Mouse (Mus musculus) intestine, postnatal 0 days (tissue): ENCODE measurements around the gene Kcnj5. TPM values are rescaled to one million over a fixed set of nuclear protein-coding genes. Genes with fewer than 3 reads are reported as not detected.
A peak's percentile ranks its signal among the peaks of the same experiment; 100 is the strongest.

ENCODE experiments used
- ATAC-seq: fragments of 200-750 bp; cut with Nextera tagmentation; 2 replicates; pipeline ENCODE4 v1.8.0; 2017; ENCODE audit warnings: mild to moderate bottlenecking, moderate TSS enrichment, moderate library complexity
- H3K27ac ChIP-seq: fragments of 300-500 bp; sonication (generic); 2 replicates; pipeline ENCODE4 v1.5.1; 2014; ENCODE audit warnings: mild to moderate bottlenecking, low read depth, low read length, moderate library complexity
- H3K27me3 ChIP-seq: fragments of 300-500 bp; sonication (generic); replicated peaks from 2 replicates; pipeline ENCODE4 v1.6.1; 2014; ENCODE audit warnings: low read length, mixed read lengths; ENCODE audit not compliant: control insufficient read depth, insufficient read depth
- H3K36me3 ChIP-seq: fragments of 300-500 bp; sonication (generic); 2 replicates; pipeline ENCODE4 v1.6.1; 2014; ENCODE audit warnings: mild to moderate bottlenecking, moderate library complexity; ENCODE audit not compliant: control insufficient read depth, insufficient read depth
- H3K4me1 ChIP-seq: fragments of 300-500 bp; sonication (generic); replicated peaks from 2 replicates; pipeline ENCODE4 v1.6.1; 2014; ENCODE audit warnings: antibody characterized with exemption, low read length, mixed read lengths; ENCODE audit not compliant: control insufficient read depth, insufficient read depth
- H3K4me2 ChIP-seq: fragments of 300-500 bp; sonication (generic); replicated peaks from 2 replicates; pipeline ENCODE4 v1.6.1; 2014; ENCODE audit warnings: low read depth, mild to moderate bottlenecking, moderate library complexity
- H3K4me3 ChIP-seq: fragments of 300-500 bp; sonication (generic); 2 replicates; pipeline ENCODE4 v1.5.1; 2014; ENCODE audit warnings: low read depth, low read length
- H3K9ac ChIP-seq: fragments of 300-500 bp; sonication (generic); 2 replicates; pipeline ENCODE4 v1.6.1; 2014; ENCODE audit warnings: mild to moderate bottlenecking, low read depth, low read length
- H3K9me3 ChIP-seq: fragments of 300-500 bp; sonication (generic); 2 replicates; pipeline ENCODE4 v1.6.1; 2016; ENCODE audit warnings: mixed run types; ENCODE audit not compliant: control insufficient read depth
- CTCF ChIP-seq: sonication (generic); IDR thresholded peaks from 2 replicates; pipeline ENCODE4 v1.5.1; 2016; ENCODE audit warnings: low read depth, mild to moderate bottlenecking, control low read depth, antibody characterized with exemption, moderate library complexity
- WGBS: fragments of 180-500 bp; shearing (Covaris S2); extraction: QIAGEN DNeasy Blood & Tissue Kit; methylation state at CpG from one replicate; pipeline ENCODE4 v1.1.7; 2014; 5-methylcytosine and 5-hydroxymethylcytosine counted together
- polyA plus RNA-seq: library from polyadenylated mRNA; unstranded; fragments of >200 nt; fragmentation: Nextera tagmentation; extraction: Ambion mirVana; gene quantifications from 2 replicates; pipeline ENCODE4 v1.2.1, GENCODE M21; 2015

Gene Kcnj5
- polyA plus RNA-seq, 1 experiment from 2014 or later, result 0.07 TPM

- Histone ChIP-seq H3K27me3 (no peaks in the 10 kb centered on the region), H3K4me3 (no peak overlapping the region), H3K27ac (no peak overlapping the region), H3K9ac (no peak overlapping the region), H3K9me3 (no peaks in the 10 kb centered on the region), H3K4me2 (no peak overlapping the region), H3K4me1 (no peaks in the 10 kb centered on the region), H3K36me3 (no peaks in the 10 kb centered on the region)
- no peak for TF ChIP-seq CTCF
- no peak for ATAC-seq
- 84% methylated on average over 3 of the region's 3 CpGs for WGBS
Measured at GRCm38 (mm10) chr9:32314071-32314470, 30.1 kb downstream of the Kcnj5 start.

- no peaks in the 10 kb centered on the region for H3K4me1 ChIP-seq
- WGBS, result 54% methylated on average over 4 of the region's 4 CpGs
- no peaks in the 10 kb centered on the region for H3K27me3 ChIP-seq
- H3K9me3 ChIP-seq, result no peaks in the 10 kb centered on the region
- TF ChIP-seq CTCF, result no peak
- H3K36me3 ChIP-seq, result no peaks in the 10 kb centered on the region
- H3K27ac ChIP-seq, result no peak overlapping the region
- H3K9ac ChIP-seq, result no peak overlapping the region
- H3K4me3 ChIP-seq, result no peak overlapping the region
- no peak for ATAC-seq
- no peak overlapping the region for H3K4me2 ChIP-seq
Measured at GRCm38 (mm10) chr9:32312208-32312607, 31.9 kb downstream of the Kcnj5 start.

- no peaks in the 10 kb centered on the region for H3K9me3 ChIP-seq
- no peak overlapping the region for H3K9ac ChIP-seq
- no peaks in the 10 kb centered on the region for H3K4me1 ChIP-seq
- no peaks in the 10 kb centered on the region for H3K27me3 ChIP-seq
- no peak overlapping the region for H3K4me3 ChIP-seq
- WGBS, result 52% methylated on average over 14 of the region's 14 CpGs
- H3K36me3 ChIP-seq, result no peaks in the 10 kb centered on the region
- no peak for TF ChIP-seq CTCF
- no peak overlapping the region for H3K4me2 ChIP-seq
- no peak for ATAC-seq
- no peak overlapping the region for H3K27ac ChIP-seq
Measured at GRCm38 (mm10) chr9:32311786-32312185, 32.4 kb downstream of the Kcnj5 start.

GRCm38 (mm10) chr9:32302501-32303150, 41.5 kb downstream of the Kcnj5 start:
- Histone ChIP-seq H3K4me3 (no peak overlapping the region), H3K9ac (no peak overlapping the region), H3K27me3 (no peaks in the 10 kb centered on the region), H3K27ac (no peak overlapping the region), H3K4me1 (no peaks in the 10 kb centered on the region), H3K9me3 (no peaks in the 10 kb centered on the region), H3K36me3 (no peaks in the 10 kb centered on the region), H3K4me2 (no peak overlapping the region)
- WGBS, result 63% methylated on average over 13 of the region's 13 CpGs
- no peak for TF ChIP-seq CTCF
- ATAC-seq, result no peak

GRCm38 (mm10) chr9:32295061-32295800, 48.9 kb downstream of the Kcnj5 start:
- Histone ChIP-seq H3K9ac (no peak overlapping the region), H3K4me2 (no peak overlapping the region), H3K36me3 (no peaks in the 10 kb centered on the region), H3K9me3 (no peaks in the 10 kb centered on the region), H3K4me1 (no peaks in the 10 kb centered on the region), H3K4me3 (no peak overlapping the region), H3K27me3 (no peaks in the 10 kb centered on the region), H3K27ac (no peak overlapping the region)
- TF ChIP-seq CTCF, result no peak
- WGBS, result 82% methylated on average over 9 of the region's 9 CpGs
- no peak for ATAC-seq

- 18% methylated on average over 5 of the region's 5 CpGs for WGBS
- H3K9me3 ChIP-seq, result no peaks in the 10 kb centered on the region
- no peak overlapping the region; the same call in 1 of the 2 replicates for H3K27ac ChIP-seq
- no peak overlapping the region for H3K4me2 ChIP-seq
- H3K27me3 ChIP-seq, result no peaks in the 10 kb centered on the region
- ATAC-seq, result peak; percentile 77
- no peaks in the 10 kb centered on the region for H3K4me1 ChIP-seq
- H3K4me3 ChIP-seq, result no peak overlapping the region
- TF ChIP-seq CTCF, result no peak
- H3K9ac ChIP-seq, result no peak overlapping the region
- no peaks in the 10 kb centered on the region for H3K36me3 ChIP-seq
Measured at GRCm38 (mm10) chr9:32292686-32293085, 51.5 kb downstream of the Kcnj5 start.
